ENCODE assay signal across 15 mouse cellular contexts in genomic region chr7:51625591-51626255, GRCm38 (mm10). TPM values are rescaled to one million over a fixed set of nuclear protein-coding genes. Genes with fewer than 3 reads are reported as not detected.
A peak's percentile ranks its signal among the peaks of the same experiment; 100 is the strongest.
DNase-seq lines count a peak whose midpoint lies in the region; ATAC-seq and TF ChIP-seq lines count a peak whose summit lies in the region.
"Had no signal": no experiment of that assay in that cellular context is flagged by ENCODE, and none has a peak within 500 bp of the region (broad histone marks: within the 10 kb centered on the region; RNA-seq: fewer than 3 reads in every experiment).

No protein-coding gene starts in this region.

- WGBS in hindbrain, embryonic 10.5 days, result under 1% methylated on average over 11 of the region's 11 CpGs
- WGBS in midbrain, embryonic 10.5 days, result 1% methylated on average over 11 of the region's 11 CpGs
- WGBS in neural tube, embryonic 14.5 days, result 2% methylated on average over 11 of the region's 11 CpGs
- 3% methylated on average over 11 of the region's 11 CpGs for WGBS in kidney, embryonic 15.5 days

- H3K9ac ChIP-seq in neural tube, embryonic 14.5 days (replicated peaks; ENCODE audit: low read depth, low read length), result peak overlapping the region; percentile 89
- no peak overlapping the region for H3K9ac ChIP-seq in kidney, embryonic 15.5 days
- H3K9ac ChIP-seq: heart, embryonic 12.5 days; lung, embryonic 14.5 days had no signal

- H3K9me3 ChIP-seq in hindbrain, embryonic 10.5 days, result no peaks in the 10 kb centered on the region
- H3K9me3 ChIP-seq in midbrain, embryonic 10.5 days (replicated peaks), result no peaks in the 10 kb centered on the region
- H3K9me3 ChIP-seq in neural tube, embryonic 14.5 days (ENCODE audit: control insufficient read depth, low read length), result no peaks in the 10 kb centered on the region
- no peaks in the 10 kb centered on the region for H3K9me3 ChIP-seq in kidney, embryonic 15.5 days (replicated peaks)
- H3K9me3 ChIP-seq: heart, embryonic 12.5 days had no signal

- peak overlapping the region; percentile 79 for H3K4me2 ChIP-seq in neural tube, embryonic 14.5 days (ENCODE audit: low read depth, low read length)
- H3K4me2 ChIP-seq in kidney, embryonic 15.5 days, result no peak overlapping the region
- H3K4me2 ChIP-seq: heart, embryonic 12.5 days; lung, embryonic 14.5 days had no signal

- intact Hi-C loops in left cerebral cortex, adult 2 months (cut with DNase I), result loop anchor here (10.0 kb wide), 1 partner anchor 1721 kb away; no protein-coding TSS in a partner anchor
- intact Hi-C loops in heart, postnatal 14 days (cut with DNase I), result no loop called here

- no peak for TF ChIP-seq CTCF in left cerebral cortex, adult 2 months (IDR thresholded peaks at IDR 0.05)

- H3K36me3 ChIP-seq in hindbrain, embryonic 10.5 days, result no peaks in the 10 kb centered on the region
- H3K36me3 ChIP-seq in midbrain, embryonic 10.5 days, result no peaks in the 10 kb centered on the region
- no peaks in the 10 kb centered on the region for H3K36me3 ChIP-seq in neural tube, embryonic 14.5 days (ENCODE audit: control insufficient read depth, insufficient read depth, low read length)
- no peaks in the 10 kb centered on the region for H3K36me3 ChIP-seq in kidney, embryonic 15.5 days
- H3K36me3 ChIP-seq: G1E; heart, embryonic 12.5 days had no signal

- peaks cover 17% of the 10 kb centered on the region for H3K4me1 ChIP-seq in hindbrain, embryonic 10.5 days (replicated peaks)
- H3K4me1 ChIP-seq in midbrain, embryonic 10.5 days, result peaks cover 28% of the 10 kb centered on the region
- H3K4me1 ChIP-seq in neural tube, embryonic 14.5 days (ENCODE audit: control insufficient read depth, insufficient read depth, low read length), result no peaks in the 10 kb centered on the region
- peaks cover 10% of the 10 kb centered on the region; the same call in 1 of the 2 replicates for H3K4me1 ChIP-seq in kidney, embryonic 15.5 days

- peaks cover 96% of the 10 kb centered on the region for H3K27me3 ChIP-seq in hindbrain, embryonic 10.5 days (ENCODE audit: insufficient read depth, poor library complexity, severe bottlenecking)
- peaks cover 100% of the 10 kb centered on the region for H3K27me3 ChIP-seq in midbrain, embryonic 10.5 days (ENCODE audit: low read depth, poor library complexity, severe bottlenecking)
- peaks cover 8% of the 10 kb centered on the region for H3K27me3 ChIP-seq in neural tube, embryonic 14.5 days (ENCODE audit: control insufficient read depth, insufficient read depth, low read length)
- peaks cover 86% of the 10 kb centered on the region for H3K27me3 ChIP-seq in kidney, embryonic 15.5 days

- peak overlapping the region; percentile 13; the same call in 1 of the 2 replicates for H3K4me3 ChIP-seq in left cerebral cortex, adult 2 months
- H3K4me3 ChIP-seq in hindbrain, embryonic 10.5 days, result peak overlapping the region; percentile 36; the same call in 1 of the 2 replicates
- peak overlapping the region; percentile 39 for H3K4me3 ChIP-seq in midbrain, embryonic 10.5 days
- peak overlapping the region; percentile 48 for H3K4me3 ChIP-seq in neural tube, embryonic 14.5 days (ENCODE audit: low read depth, low read length)
- H3K4me3 ChIP-seq in kidney, embryonic 15.5 days (replicated peaks), result no peak overlapping the region
- H3K4me3 ChIP-seq: erythroblast, embryonic 14.5 days; heart, embryonic 12.5 days had no signal

- DNase-seq in left cerebral cortex, adult 2 months (ENCODE audit: extremely low spot score in 1 of 2, low spot score in 2 of 2), result no peak
- DNase-seq in left cerebral cortex, adult 11 months (ENCODE audit: low spot score), result no peak
- DNase-seq in hindbrain, embryonic 10.5 days (ENCODE audit: low spot score), result peak; percentile 19
- no peak for DNase-seq in midbrain, embryonic 10.5 days (ENCODE audit: low spot score)
- no peak for DNase-seq in heart, postnatal 14 days
- no peak for DNase-seq in thymus, postnatal 4 days
- DNase-seq: gastrocnemius, postnatal 10 days; lung, embryonic 14.5 days had no signal

- peak overlapping the region; percentile 15; the same call in 1 of the 2 replicates for H3K27ac ChIP-seq in left cerebral cortex, adult 2 months
- peak overlapping the region; percentile 68 for H3K27ac ChIP-seq in hindbrain, embryonic 10.5 days
- peak overlapping the region; percentile 74; the same call in 1 of the 2 replicates for H3K27ac ChIP-seq in midbrain, embryonic 10.5 days (replicated peaks)
- H3K27ac ChIP-seq in neural tube, embryonic 14.5 days (ENCODE audit: low read depth, low read length), result peak overlapping the region; percentile 97
- H3K27ac ChIP-seq in kidney, embryonic 15.5 days, result no peak overlapping the region

- no peak for ATAC-seq in neural tube, embryonic 14.5 days (ENCODE audit: low read depth)
- no peak for ATAC-seq in kidney, embryonic 15.5 days (replicated peaks; ENCODE audit: low FRiP score)
- ATAC-seq: intestine, postnatal 0 days had no signal

RNA-seq across cellular contexts. Expression of gene Slc17a6, which starts 3.9 kb away (rescaled TPM):
- 10 to 100 TPM; 28.2 to 29.5 TPM for total RNA-seq in left cerebral cortex, adult 2 months (2021)
- polyA plus RNA-seq in hindbrain, embryonic 10.5 days (2016; fragmentation: Nextera tagmentation; extraction: Ambion mirVana), result 6.4 and 16.1 TPM in 2 replicates
- polyA plus RNA-seq in midbrain, embryonic 10.5 days (2016; fragmentation: Nextera tagmentation; extraction: Ambion mirVana), result 6.6 and 15.8 TPM in 2 replicates
- 120 and 139 TPM in 2 replicates for polyA plus RNA-seq in neural tube, embryonic 14.5 days (2014; fragmentation: Nextera tagmentation; extraction: Ambion mirVana)
- not detected for total RNA-seq in heart, postnatal 14 days (2021)
- polyA plus RNA-seq in kidney, embryonic 15.5 days (2015; fragmentation: Nextera tagmentation; extraction: Ambion mirVana), result not detected in 2 replicates
- polyA plus RNA-seq: erythroblast, embryonic 14.5 days; G1E; lung, embryonic 14.5 days; spleen, adult 2 months had no signal
